Comparison of ENCODE assay signal across 8 mouse cellular contexts in the genomic region with DNA sequence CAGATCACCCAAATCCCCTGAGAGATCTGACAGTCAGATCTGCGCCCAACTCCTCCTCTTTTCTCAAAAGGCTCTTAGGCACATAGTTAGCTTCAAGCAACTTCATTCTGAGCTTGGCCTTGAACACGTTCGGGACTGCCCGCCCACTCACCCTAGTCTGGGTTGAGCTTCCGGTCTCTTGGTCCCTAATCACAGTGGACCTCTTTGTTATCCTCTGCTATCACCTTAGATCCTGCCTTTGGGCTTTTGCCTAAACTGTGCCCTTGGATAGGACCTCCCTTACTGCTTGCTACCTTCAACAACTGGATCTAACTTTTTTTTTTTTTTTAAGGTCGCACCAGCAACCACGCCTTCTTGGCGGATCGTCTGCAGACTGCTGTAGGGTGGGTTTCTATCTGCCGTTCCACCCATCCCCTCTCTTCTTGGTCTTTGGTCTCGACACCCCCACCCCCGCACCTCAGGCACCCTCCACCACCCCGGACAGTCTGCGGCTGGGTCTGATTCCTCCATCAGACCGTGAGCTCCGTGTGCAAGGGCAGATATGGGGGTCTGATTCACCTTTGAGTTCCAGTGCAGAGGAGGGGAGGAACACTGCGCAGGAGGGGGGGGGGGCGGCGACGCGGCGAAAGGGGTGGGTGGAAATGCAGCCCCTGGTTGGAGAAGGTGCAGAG. TPM values are rescaled to one million over a fixed set of nuclear protein-coding genes. Genes with fewer than 3 reads are reported as not detected.
DNase-seq lines count a peak whose midpoint lies in the region; ATAC-seq and TF ChIP-seq lines count a peak whose summit lies in the region.

No protein-coding gene starts in this region.

- no peak for TF ChIP-seq CTCF in layer of hippocampus, adult 2 months (conservative IDR thresholded peaks at IDR 0.05)

- H3K9ac ChIP-seq in midbrain, embryonic 14.5 days (replicated peaks; ENCODE audit: low read length): peak overlapping the region; percentile 95
- H3K9ac ChIP-seq in stomach, embryonic 16.5 days (ENCODE audit: low read length): peak overlapping the region; percentile 88

- DNase-seq in layer of hippocampus, adult 2 months (ENCODE audit: low spot score in 2 of 2): no peak
- no peak for DNase-seq in layer of hippocampus, adult 11-12 months (ENCODE audit: low spot score)
- peak; percentile 72 for DNase-seq in brain, adult 2 months (ENCODE audit: low read depth, low spot score)
- DNase-seq in forebrain, embryonic 10.5 days (ENCODE audit: extremely low spot score, low spot score): peak; percentile 51
- DNase-seq in limb, embryonic 10.5 days (ENCODE audit: low spot score): peak; percentile 74
- DNase-seq in midbrain, embryonic 14.5 days: peak; percentile 73

- peak overlapping the region; percentile 93 for H3K4me2 ChIP-seq in midbrain, embryonic 14.5 days (ENCODE audit: low read length)
- peak overlapping the region; percentile 81 for H3K4me2 ChIP-seq in stomach, embryonic 16.5 days (ENCODE audit: low read depth, low read length)

- ATAC-seq in hematopoietic stem cell, adult 5-6 weeks (replicated peaks in 1 of 2; ENCODE audit: insufficient read depth in 1 of 2, low FRiP score in 2 of 2, low TSS enrichment in 1 of 2, low read depth in 1 of 2, poor library complexity in 2 of 2, severe bottlenecking in 2 of 2): peak; percentile 1 to 27; a peak in 2 of 4 replicates
- peak; percentile 49 for ATAC-seq in midbrain, embryonic 14.5 days (ENCODE audit: low FRiP score, low TSS enrichment)
- ATAC-seq in stomach, embryonic 16.5 days (ENCODE audit: insufficient read depth, low FRiP score): peak; percentile 15; the same call in 1 of the 2 replicates

- H3K27ac ChIP-seq in layer of hippocampus, adult 2 months: peak overlapping the region; percentile 100
- peak overlapping the region; percentile 98 for H3K27ac ChIP-seq in forebrain, embryonic 10.5 days
- H3K27ac ChIP-seq in limb, embryonic 10.5 days: peak overlapping the region; percentile 99
- peak overlapping the region; percentile 99 for H3K27ac ChIP-seq in midbrain, embryonic 14.5 days (replicated peaks; ENCODE audit: low read depth, low read length)
- H3K27ac ChIP-seq in stomach, embryonic 16.5 days (ENCODE audit: low read length): peak overlapping the region; percentile 100

- no peaks in the 10 kb centered on the region for H3K27me3 ChIP-seq in forebrain, embryonic 10.5 days (ENCODE audit: poor library complexity, severe bottlenecking)
- H3K27me3 ChIP-seq in limb, embryonic 10.5 days (ENCODE audit: low read depth, poor library complexity, severe bottlenecking): no peaks in the 10 kb centered on the region
- no peaks in the 10 kb centered on the region for H3K27me3 ChIP-seq in midbrain, embryonic 14.5 days (ENCODE audit: control insufficient read depth, insufficient read depth, low read length)
- no peaks in the 10 kb centered on the region for H3K27me3 ChIP-seq in stomach, embryonic 16.5 days (ENCODE audit: control insufficient read depth, insufficient read depth, low read length)

- H3K4me1 ChIP-seq in forebrain, embryonic 10.5 days: peaks cover 42% of the 10 kb centered on the region
- peaks cover 27% of the 10 kb centered on the region for H3K4me1 ChIP-seq in limb, embryonic 10.5 days
- peaks cover 15% of the 10 kb centered on the region for H3K4me1 ChIP-seq in midbrain, embryonic 14.5 days (ENCODE audit: control insufficient read depth, insufficient read depth, low read length)
- H3K4me1 ChIP-seq in stomach, embryonic 16.5 days (ENCODE audit: control insufficient read depth, insufficient read depth, low read length): peaks cover 12% of the 10 kb centered on the region

- peak overlapping the region; percentile 86 for H3K4me3 ChIP-seq in layer of hippocampus, adult 2 months
- peak overlapping the region; percentile 77 for H3K4me3 ChIP-seq in forebrain, embryonic 10.5 days
- H3K4me3 ChIP-seq in limb, embryonic 10.5 days: peak overlapping the region; percentile 92
- H3K4me3 ChIP-seq in midbrain, embryonic 14.5 days (replicated peaks; ENCODE audit: low read depth, low read length): peak overlapping the region; percentile 71
- peak overlapping the region; percentile 78 for H3K4me3 ChIP-seq in stomach, embryonic 16.5 days (replicated peaks; ENCODE audit: low read length)

- H3K9me3 ChIP-seq in forebrain, embryonic 10.5 days: no peaks in the 10 kb centered on the region
- no peaks in the 10 kb centered on the region for H3K9me3 ChIP-seq in limb, embryonic 10.5 days (replicated peaks)
- no peaks in the 10 kb centered on the region for H3K9me3 ChIP-seq in midbrain, embryonic 14.5 days (ENCODE audit: control insufficient read depth, low read length)
- H3K9me3 ChIP-seq in stomach, embryonic 16.5 days (replicated peaks; ENCODE audit: control insufficient read depth, low read length): no peaks in the 10 kb centered on the region

- H3K36me3 ChIP-seq in forebrain, embryonic 10.5 days (replicated peaks): peaks cover 12% of the 10 kb centered on the region
- peaks cover 14% of the 10 kb centered on the region for H3K36me3 ChIP-seq in limb, embryonic 10.5 days
- H3K36me3 ChIP-seq in midbrain, embryonic 14.5 days (ENCODE audit: control insufficient read depth, insufficient read depth, low read length): peaks cover 5% of the 10 kb centered on the region; the same call in 1 of the 2 replicates
- H3K36me3 ChIP-seq in stomach, embryonic 16.5 days (ENCODE audit: control insufficient read depth, insufficient read depth, low read length): no peaks in the 10 kb centered on the region

- 2% methylated on average over 19 of the region's 22 CpGs for WGBS in forebrain, embryonic 10.5 days
- WGBS in limb, embryonic 10.5 days: under 1% methylated on average over 21 of the region's 22 CpGs
- under 1% methylated on average over 17 of the region's 22 CpGs for WGBS in midbrain, embryonic 14.5 days
- WGBS in stomach, embryonic 16.5 days: under 1% methylated on average over 17 of the region's 22 CpGs

RNA-seq across cellular contexts. Expression of a gene that starts 0.9 kb away (rescaled TPM):
- total RNA-seq in layer of hippocampus, adult 2 months (2021): 100 to 1,000 TPM; 109 to 126 TPM
- polyA plus RNA-seq in forebrain, embryonic 10.5 days (2016; fragmentation: Nextera tagmentation; extraction: Ambion mirVana): 51.0 and 53.7 TPM in 2 replicates
- total RNA-seq in hematopoietic stem cell, adult 5-6 weeks (2017): 0.94 and 11.9 TPM in 2 replicates
- polyA plus RNA-seq in limb, embryonic 10.5 days (2016; fragmentation: Nextera tagmentation; extraction: Ambion mirVana): 55.0 and 75.1 TPM in 2 replicates
- polyA plus RNA-seq in midbrain, embryonic 14.5 days (2014; fragmentation: Nextera tagmentation; extraction: Ambion mirVana): 18.5 and 20.0 TPM in 2 replicates
- 27.5 and 29.8 TPM in 2 replicates for polyA plus RNA-seq in stomach, embryonic 16.5 days (2015; fragmentation: Nextera tagmentation; extraction: Ambion mirVana)

RNA-seq across cellular contexts. Expression of a gene that starts 28.9 kb away (rescaled TPM):
- total RNA-seq in layer of hippocampus, adult 2 months (2021): under 1 TPM; 0.25 to 0.56 TPM
- 1.00 and 1.4 TPM in 2 replicates for polyA plus RNA-seq in forebrain, embryonic 10.5 days (2016; fragmentation: Nextera tagmentation; extraction: Ambion mirVana)
- not detected in 2 replicates for total RNA-seq in hematopoietic stem cell, adult 5-6 weeks (2017)
- 1.2 and 2.1 TPM in 2 replicates for polyA plus RNA-seq in limb, embryonic 10.5 days (2016; fragmentation: Nextera tagmentation; extraction: Ambion mirVana)
- polyA plus RNA-seq in midbrain, embryonic 14.5 days (2014; fragmentation: Nextera tagmentation; extraction: Ambion mirVana): 0.78 and 1.2 TPM in 2 replicates
- polyA plus RNA-seq in stomach, embryonic 16.5 days (2015; fragmentation: Nextera tagmentation; extraction: Ambion mirVana): 0.88 and 0.94 TPM in 2 replicates

RNA-seq across cellular contexts. Expression of a gene that starts 57.7 kb away (rescaled TPM):
- total RNA-seq in layer of hippocampus, adult 2 months (2021): not detected
- not detected in 2 replicates for polyA plus RNA-seq in forebrain, embryonic 10.5 days (2016; fragmentation: Nextera tagmentation; extraction: Ambion mirVana)
- 2.7 and 12.1 TPM in 2 replicates for total RNA-seq in hematopoietic stem cell, adult 5-6 weeks (2017)
- not detected in 2 replicates for polyA plus RNA-seq in limb, embryonic 10.5 days (2016; fragmentation: Nextera tagmentation; extraction: Ambion mirVana)
- not detected in 2 replicates for polyA plus RNA-seq in midbrain, embryonic 14.5 days (2014; fragmentation: Nextera tagmentation; extraction: Ambion mirVana)
- 2.0 and 2.8 TPM in 2 replicates for polyA plus RNA-seq in stomach, embryonic 16.5 days (2015; fragmentation: Nextera tagmentation; extraction: Ambion mirVana)

Comparison
In these comparisons a context has a peak if more than half of its experiments do, and no peak if none do; other contexts are left out.
1. DNase-seq: peak in brain, adult 2 months (single experiment), forebrain, embryonic 10.5 days (single experiment), limb, embryonic 10.5 days (single experiment) and midbrain, embryonic 14.5 days (single experiment); none in layer of hippocampus, adult 2 months (0 of 2) and layer of hippocampus, adult 11-12 months (single experiment).
2. Peak in every context shown above with its lines, with median percentiles within 50 percentile points of each other: H3K27ac ChIP-seq, H3K4me3 ChIP-seq and ATAC-seq.